Mouse (Mus musculus) E14TG2a.4 (cell line): ENCODE measurements around the gene Wif1.

ENCODE experiments used
- CTCF ChIP-seq: conservative IDR thresholded peaks from 2 replicates; pipeline ENCODE4 v1.5.1; 2014; ENCODE audit warnings: low read length
- POU5F1 ChIP-seq: IDR thresholded peaks from 2 replicates; pipeline ENCODE4 v1.6.1; 2014; ENCODE audit warnings: low read length, borderline replicate concordance

- TF ChIP-seq POU5F1 (no peak), CTCF (no peak)
These were observed 49.1 kb downstream of the Wif1 start for GRCm38 (mm10) chr10:121082881-121083280.
